Mouse (Mus musculus) CH12.LX (cell line): ENCODE results near the gene Cox17. TPM values are rescaled to one million over a fixed set of nuclear protein-coding genes. Genes with fewer than 3 reads are reported as not detected.

ENCODE experiments used
- DNase-seq: peaks from one replicate; pipeline ENCODE4 v3.0.0-alpha.2; 2013; ENCODE audit errors: extremely low read depth
- H3K27ac ChIP-seq: 2 replicates; pipeline ENCODE4 v1.5.1; 2012; ENCODE audit warnings: low read depth, mild to moderate bottlenecking, control low read depth, moderate library complexity; ENCODE audit not compliant: insufficient read depth
- H3K27me3 ChIP-seq: replicated peaks from 2 replicates; pipeline ENCODE3; 2012; ENCODE audit warnings: inconsistent platforms
- H3K36me3 ChIP-seq, 2 experiments: replicated peaks in 1 of 2; 2 replicates each; pipeline versions ENCODE3 to v1.6.1; 2012; ENCODE audit warnings: inconsistent platforms in 1 of 2, low read length in 1 of 2, mild to moderate bottlenecking in 1 of 2, mixed read lengths in 1 of 2, moderate library complexity in 1 of 2; ENCODE audit not compliant: control insufficient read depth in 1 of 2, insufficient read depth in 1 of 2
- H3K4me1 ChIP-seq, 2 experiments: 2 replicates each; pipeline ENCODE4 v1.6.1; 2012; ENCODE audit warnings: inconsistent platforms in 1 of 2, moderate library complexity in 1 of 2; ENCODE audit not compliant: insufficient read depth in 2 of 2, control insufficient read depth in 1 of 2
- H3K4me2 ChIP-seq: 2 replicates; pipeline ENCODE4 v1.6.1; 2012; ENCODE audit warnings: low read depth, mild to moderate bottlenecking, control low read depth; ENCODE audit not compliant: poor library complexity, insufficient read depth, severe bottlenecking
- H3K4me3 ChIP-seq, 3 experiments: fragments of 150-350 bp in 1 of 3; sonication (generic) in 1 of 3; replicated peaks in 1 of 3; 2 replicates each; pipeline versions ENCODE3 to v1.5.1; 2011 to 2012; ENCODE audit warnings: low read depth in 2 of 3, low read length in 2 of 3, mild to moderate bottlenecking in 2 of 3, moderate library complexity in 2 of 3, control low read depth in 1 of 3, improper control_type of control experiment in 1 of 3, inconsistent platforms in 1 of 3, mixed read lengths in 1 of 3; ENCODE audit not compliant: poor library complexity in 1 of 3
- H3K79me2 ChIP-seq: replicated peaks from 2 replicates; pipeline ENCODE4 v1.6.1; 2012; ENCODE audit warnings: mild to moderate bottlenecking, moderate library complexity; ENCODE audit not compliant: control insufficient read depth, poor library complexity, insufficient read depth, severe bottlenecking; ENCODE audit errors: extremely low read depth
- H3K9ac ChIP-seq: 2 replicates; pipeline ENCODE4 v1.6.1; 2012; ENCODE audit warnings: low read depth, mild to moderate bottlenecking, control low read depth, moderate library complexity; ENCODE audit not compliant: insufficient read depth
- H3K9me3 ChIP-seq: replicated peaks from 2 replicates; pipeline ENCODE3; 2012; ENCODE audit warnings: low read length, inconsistent platforms, mixed read lengths
- CHD1 ChIP-seq: IDR thresholded peaks from 2 replicates; pipeline ENCODE4 v1.6.1; 2012; ENCODE audit warnings: low read depth, low read length, improper control_type of control experiment, inconsistent platforms
- CHD2 ChIP-seq: IDR thresholded peaks from 2 replicates; pipeline ENCODE4 v1.6.1; 2011; ENCODE audit warnings: low read length, improper control_type of control experiment
- CTCF ChIP-seq, 2 experiments: IDR thresholded peaks in 1 of 2; conservative IDR thresholded peaks in 1 of 2; 2 replicates each; pipeline ENCODE4 v1.5.1; 2011 to 2012; ENCODE audit warnings: low read depth in 2 of 2, low read length in 2 of 2, improper control_type of control experiment in 1 of 2, inconsistent platforms in 1 of 2, mild to moderate bottlenecking in 1 of 2, moderate library complexity in 1 of 2
- EP300 ChIP-seq: IDR thresholded peaks from 2 replicates; pipeline ENCODE4 v1.6.1; 2011; ENCODE audit warnings: low read length, improper control_type of control experiment
- ETS1 ChIP-seq: conservative IDR thresholded peaks from 2 replicates; pipeline ENCODE4 v1.6.1; 2012; ENCODE audit warnings: low read depth, mild to moderate bottlenecking, inconsistent platforms, low read length, improper control_type of control experiment, moderate library complexity
- GABPA ChIP-seq: IDR thresholded peaks from 2 replicates; pipeline ENCODE4 v1.6.1; 2012; ENCODE audit warnings: low read depth, low read length, improper control_type of control experiment, inconsistent platforms; ENCODE audit not compliant: insufficient replicate concordance
- HCFC1 ChIP-seq: IDR thresholded peaks from 2 replicates; pipeline ENCODE4 v1.6.1; 2012; ENCODE audit warnings: low read depth, mild to moderate bottlenecking, inconsistent platforms, low read length, improper control_type of control experiment
- IRF4 ChIP-seq: IDR thresholded peaks from 2 replicates; pipeline ENCODE4 v1.6.1; 2014; ENCODE audit warnings: low read depth, mild to moderate bottlenecking, inconsistent platforms, low read length, improper control_type of control experiment
- JUN ChIP-seq: IDR thresholded peaks from 2 replicates; pipeline ENCODE4 v1.6.1; 2011; ENCODE audit warnings: low read depth, mild to moderate bottlenecking, low read length, improper control_type of control experiment, moderate library complexity; ENCODE audit not compliant: insufficient read depth
- JUND ChIP-seq: conservative IDR thresholded peaks from 2 replicates; pipeline ENCODE4 v1.6.1; 2011; ENCODE audit warnings: low read depth, low read length, improper control_type of control experiment
- MAFK ChIP-seq: IDR thresholded peaks from 2 replicates; pipeline ENCODE4 v1.6.1; 2011; ENCODE audit warnings: low read length, improper control_type of control experiment; ENCODE audit not compliant: insufficient replicate concordance
- MAX ChIP-seq: IDR thresholded peaks from 2 replicates; pipeline ENCODE4 v1.6.1; 2011; ENCODE audit warnings: low read length, improper control_type of control experiment
- MAZ ChIP-seq: IDR thresholded peaks from 2 replicates; pipeline ENCODE4 v1.6.1; 2012; ENCODE audit warnings: low read depth, mild to moderate bottlenecking, inconsistent platforms, low read length, improper control_type of control experiment, moderate library complexity
- MEF2A ChIP-seq: IDR thresholded peaks from 2 replicates; pipeline ENCODE4 v1.6.1; 2014; ENCODE audit warnings: low read depth, mild to moderate bottlenecking, inconsistent platforms, low read length, improper control_type of control experiment, borderline replicate concordance
- MYC ChIP-seq: IDR thresholded peaks from 2 replicates; pipeline ENCODE4 v1.6.1; 2011; ENCODE audit warnings: low read depth, mild to moderate bottlenecking, improper control_type of control experiment, low read length
- NELFE ChIP-seq: IDR thresholded peaks from 2 replicates; pipeline ENCODE4 v1.6.1; 2011; ENCODE audit warnings: low read depth, low read length, improper control_type of control experiment
- NRF1 ChIP-seq: IDR thresholded peaks from 2 replicates; pipeline ENCODE4 v1.6.1; 2014; ENCODE audit warnings: low read depth, mild to moderate bottlenecking, inconsistent platforms, low read length, improper control_type of control experiment, moderate library complexity
- POLR2A ChIP-seq: IDR thresholded peaks from 2 replicates; pipeline ENCODE4 v1.6.1; 2011; ENCODE audit warnings: low read depth, mild to moderate bottlenecking, improper control_type of control experiment, low read length
- POLR2AphosphoS2 ChIP-seq: IDR thresholded peaks from 2 replicates; pipeline ENCODE4 v1.6.1; 2011; ENCODE audit warnings: low read depth, low read length, improper control_type of control experiment
- RAD21 ChIP-seq: IDR thresholded peaks from 2 replicates; pipeline ENCODE4 v1.6.1; 2011; ENCODE audit warnings: low read depth, mild to moderate bottlenecking, low read length, improper control_type of control experiment, moderate library complexity
- RCOR1 ChIP-seq: conservative IDR thresholded peaks from 2 replicates; pipeline ENCODE4 v1.6.1; 2012; ENCODE audit warnings: low read depth, mild to moderate bottlenecking, inconsistent platforms, low read length, improper control_type of control experiment
- SIN3A ChIP-seq: IDR thresholded peaks from 2 replicates; pipeline ENCODE4 v1.6.1; 2012; ENCODE audit warnings: low read length, improper control_type of control experiment, inconsistent platforms
- UBTF ChIP-seq: IDR thresholded peaks from 2 replicates; pipeline ENCODE4 v1.6.1; 2012; ENCODE audit warnings: low read depth, mild to moderate bottlenecking, inconsistent platforms, low read length, improper control_type of control experiment, moderate library complexity
- USF2 ChIP-seq: conservative IDR thresholded peaks from 2 replicates; pipeline ENCODE4 v1.6.1; 2011; ENCODE audit warnings: low read depth, low read length, improper control_type of control experiment
- ZKSCAN1 ChIP-seq: IDR thresholded peaks from 2 replicates; pipeline ENCODE4 v1.6.1; 2012; ENCODE audit warnings: low read depth, inconsistent platforms, low read length, improper control_type of control experiment, borderline replicate concordance
- ZMIZ1 ChIP-seq: IDR thresholded peaks from 2 replicates; pipeline ENCODE4 v1.6.1; 2012; ENCODE audit warnings: low read depth, mild to moderate bottlenecking, inconsistent platforms, low read length, improper control_type of control experiment
- ZNF384 ChIP-seq: IDR thresholded peaks from 2 replicates; pipeline ENCODE4 v1.6.1; 2012; ENCODE audit warnings: low read depth, low read length, improper control_type of control experiment, inconsistent platforms
- dilution Hi-C: fragments of 300-500 bp; cut with MboI; formaldehyde crosslinking; loops from 2 replicates; pipeline ENCODE4 v1.14.3; 2020; ENCODE audit warnings: low sequenced_read_pairs; ENCODE audit not compliant: extremely low pct_unique_long_range_greater_than_20kb, extremely low pct_ligation_motif_present
- in situ Hi-C: fragments of 300-500 bp; cut with MboI; formaldehyde crosslinking; loops from 3 replicates; pipeline ENCODE4 v1.14.3; 2019; ENCODE audit warnings: low sequenced_read_pairs, low pct_ligation_motif_present, low pct_unique_long_range_greater_than_20kb, mixed read lengths
- polyA plus RNA-seq: library from polyadenylated mRNA; unstranded; fragments of >175 nt; gene quantifications from 2 replicates; pipeline ENCODE4 v1.2.1, GENCODE M21; 2012; ENCODE audit warnings: low read depth; ENCODE audit not compliant: insufficient read length
- total RNA-seq, 2 experiments: library from RNA; depleted of rRNA; stranded (reverse); fragments of 300-350 nt in 1 of 2; fragments of >200 nt in 1 of 2; gene quantifications; 2 replicates each; pipeline ENCODE4 v1.2.3; 2012 to 2014

Gene Cox17
- total and polyA plus RNA-seq, 3 experiments = 410 to 706 (median 622) TPM

DNA sequence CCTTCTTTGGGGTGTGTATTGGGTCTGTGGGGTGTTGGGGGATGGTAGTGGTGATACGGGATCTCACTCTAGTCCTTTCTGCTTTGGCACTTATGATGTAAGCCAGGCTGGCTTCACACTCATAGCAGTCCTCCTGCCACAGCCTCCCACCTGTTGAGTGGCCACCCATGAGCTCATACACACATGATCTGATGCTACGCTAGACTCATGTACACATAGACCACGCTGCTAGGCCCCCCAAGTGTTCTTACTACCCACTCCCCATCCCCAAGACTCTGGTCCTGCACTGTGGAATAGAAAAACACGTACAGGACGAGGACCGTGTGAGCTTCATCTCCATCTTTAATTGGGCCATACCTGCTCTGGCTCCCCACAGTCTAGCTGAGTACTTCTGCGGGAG lies 22.2 kb downstream of the Cox17 start:
- H3K27ac ChIP-seq = no peak overlapping the region
- no peak overlapping the region for H3K4me2 ChIP-seq
- no peak overlapping the region for H3K4me3 ChIP-seq
- dilution Hi-C loops = no loop called here
- peaks cover 0 to 5% of the 10 kb centered on the region in 2 experiments for H3K36me3 ChIP-seq
- H3K4me1 ChIP-seq = peaks cover 46 to 49% of the 10 kb centered on the region in 2 experiments
- H3K79me2 ChIP-seq = no peaks in the 10 kb centered on the region
- no peak for DNase-seq
- H3K9ac ChIP-seq = no peak overlapping the region
- in situ Hi-C loops = no loop called here
- TF ChIP-seq GABPA = no peak
- no peak for TF ChIP-seq CHD2
- TF ChIP-seq ZMIZ1 = no peak
- no peak for TF ChIP-seq IRF4
- TF ChIP-seq POLR2A = no peak
- no peak for TF ChIP-seq USF2
- TF ChIP-seq POLR2AphosphoS2 = no peak
- no peaks in the 10 kb centered on the region for H3K9me3 ChIP-seq
- H3K27me3 ChIP-seq = no peaks in the 10 kb centered on the region

- no peaks in the 10 kb centered on the region for H3K27me3 ChIP-seq
- no peak for DNase-seq
- TF ChIP-seq RCOR1 (no peak), NELFE (no peak), SIN3A (no peak), JUN (no peak)
- TF ChIP-seq, all 38 proteins: peak for 0
- Histone ChIP-seq H3K4me3 (no peak overlapping the region), H3K4me1 (peaks cover 49 to 50% of the 10 kb centered on the region in 2 experiments), H3K36me3 (peaks cover 0 to 5% of the 10 kb centered on the region in 2 experiments), H3K4me2 (no peak overlapping the region), H3K27ac (no peak overlapping the region), H3K9me3 (no peaks in the 10 kb centered on the region), H3K79me2 (no peaks in the 10 kb centered on the region), H3K9ac (no peak overlapping the region)
- in situ Hi-C loops (no loop called here), dilution Hi-C loops (no loop called here)
Observed at GRCm38 (mm10) chr16:38369431-38369830, 22.6 kb downstream of the Cox17 start.

GRCm38 (mm10) chr16:38369992-38370484 lies 23.2 kb downstream of the Cox17 start:
- no peak for TF ChIP-seq CTCF (conservative IDR thresholded peaks at IDR 0.05 in 1 of 2, IDR thresholded peaks at IDR 0.05 in 1 of 2; ENCODE audit: low read depth in 2 of 2, low read length in 2 of 2)
- no peak for TF ChIP-seq MEF2A
- TF ChIP-seq MAZ = no peak
- TF ChIP-seq EP300 = no peak
- no peak for TF ChIP-seq ZKSCAN1
- TF ChIP-seq MAFK = no peak
- TF ChIP-seq MAX = no peak
- no peak for TF ChIP-seq RAD21
- TF ChIP-seq GABPA = no peak
- TF ChIP-seq ETS1 = no peak
- TF ChIP-seq JUND = no peak
- TF ChIP-seq ZNF384 = no peak
- TF ChIP-seq CHD1 = no peak
- TF ChIP-seq MYC = no peak
- TF ChIP-seq UBTF = no peak
- TF ChIP-seq POLR2A = no peak
- no peak for TF ChIP-seq NRF1
- TF ChIP-seq HCFC1 = no peak
- no peak for TF ChIP-seq JUN
- TF ChIP-seq POLR2AphosphoS2 = no peak
- TF ChIP-seq, all 38 proteins: peak for 0
- Histone ChIP-seq H3K27ac (no peak overlapping the region), H3K79me2 (no peaks in the 10 kb centered on the region), H3K4me2 (no peak overlapping the region), H3K27me3 (no peaks in the 10 kb centered on the region), H3K36me3 (peaks cover 0 to 5% of the 10 kb centered on the region in 2 experiments), H3K9me3 (no peaks in the 10 kb centered on the region), H3K4me3 (no peak overlapping the region), H3K9ac (no peak overlapping the region), H3K4me1 (peaks cover 55 to 56% of the 10 kb centered on the region in 2 experiments)
- in situ Hi-C loops (no loop called here), dilution Hi-C loops (no loop called here)
- no peak for DNase-seq
